Mouse (Mus musculus): ENCODE results near the gene Mrpl46. TPM values are rescaled to one million over a fixed set of nuclear protein-coding genes. Genes with fewer than 3 reads are reported as not detected.

Mrpl46 gene
- polyA plus RNA-seq, 1 experiment: 48.3 TPM

DNA sequence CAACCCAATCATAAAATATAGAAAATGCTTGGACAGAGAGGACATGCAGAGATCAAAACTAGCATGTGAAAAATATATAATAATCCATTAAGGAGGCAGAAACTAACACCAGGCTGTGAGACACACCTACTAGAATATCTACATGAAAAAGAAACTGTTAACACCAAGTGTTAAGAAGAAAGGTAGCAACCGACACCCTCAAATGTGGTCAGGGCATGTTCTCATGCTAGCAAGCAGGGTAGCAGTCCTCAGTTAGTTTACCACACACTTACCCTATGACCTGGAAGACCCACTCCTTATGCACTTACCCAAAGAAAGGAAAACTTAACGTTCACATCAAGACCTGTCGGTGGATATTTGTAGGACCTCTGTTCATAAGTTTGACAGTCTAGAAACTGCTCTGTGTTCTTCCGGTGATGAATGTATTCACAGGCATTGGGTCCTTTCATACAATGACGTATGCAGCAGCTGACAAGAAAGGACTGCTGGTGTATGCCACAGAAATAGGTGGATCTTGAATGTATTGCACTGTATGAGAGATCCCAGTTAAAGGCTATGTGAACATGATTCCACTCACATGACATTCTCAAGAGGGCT, 45.6 kb downstream of the Mrpl46 start, which contains the start of gene Ntrk3:
Gene Ntrk3 (minus strand): TSS at position 399 of the 597 bp plus-strand sequence.
- no peak for TF ChIP-seq CTCF (IDR thresholded peaks at IDR 0.05; ENCODE audit: borderline replicate concordance, insufficient read depth, low read depth, low read length)
- TF ChIP-seq POLR2A (IDR thresholded peaks at IDR 0.05; ENCODE audit: borderline replicate concordance, insufficient read depth, low read length): no peak
- WGBS: 87% methylated on average over 5 of the region's 5 CpGs
- Histone ChIP-seq H3K27me3 (ENCODE audit: control insufficient read depth, insufficient read depth, low read length) (no peaks in the 10 kb centered on the region), H3K4me3 (replicated peaks; ENCODE audit: insufficient read depth, low read depth, low read length) (no peak within 1 kb of the TSS), H3K27ac (ENCODE audit: insufficient read depth, low read length) (no peak within 1 kb of the TSS), H3K4me1 (ENCODE audit: control insufficient read depth, insufficient read depth, low read length) (no peaks in the 10 kb centered on the region)
- no peak for DNase-seq

DNA sequence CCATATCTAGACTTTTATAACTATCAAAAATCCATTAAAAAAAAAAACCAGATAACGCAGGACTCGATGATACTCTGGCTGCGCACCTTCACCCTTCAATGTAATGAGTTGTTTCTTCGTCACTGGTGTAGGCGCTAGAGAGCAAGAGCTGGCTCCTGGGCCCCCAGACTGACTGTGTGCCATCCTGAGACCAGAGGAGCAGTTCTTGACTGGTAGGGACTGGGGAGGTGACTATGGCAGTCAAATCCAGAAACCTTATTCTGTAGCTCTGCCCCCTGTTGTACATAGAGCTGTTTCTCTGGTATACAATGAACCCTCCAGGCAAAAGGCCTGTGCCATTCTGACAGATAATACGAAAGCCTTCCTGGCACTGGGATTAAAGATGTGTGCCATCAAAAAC, 46.1 kb downstream of the Mrpl46 start:
- DNase-seq: no peak
- Histone ChIP-seq H3K27ac (ENCODE audit: insufficient read depth, low read length) (no peak overlapping the region), H3K27me3 (ENCODE audit: control insufficient read depth, insufficient read depth, low read length) (no peaks in the 10 kb centered on the region), H3K4me3 (replicated peaks; ENCODE audit: insufficient read depth, low read depth, low read length) (no peak overlapping the region), H3K4me1 (ENCODE audit: control insufficient read depth, insufficient read depth, low read length) (no peaks in the 10 kb centered on the region)
- WGBS: 96% methylated on average over 6 of the region's 6 CpGs
- TF ChIP-seq POLR2A (IDR thresholded peaks at IDR 0.05; ENCODE audit: borderline replicate concordance, insufficient read depth, low read length) (no peak), CTCF (IDR thresholded peaks at IDR 0.05; ENCODE audit: borderline replicate concordance, insufficient read depth, low read depth, low read length) (no peak)

DNA sequence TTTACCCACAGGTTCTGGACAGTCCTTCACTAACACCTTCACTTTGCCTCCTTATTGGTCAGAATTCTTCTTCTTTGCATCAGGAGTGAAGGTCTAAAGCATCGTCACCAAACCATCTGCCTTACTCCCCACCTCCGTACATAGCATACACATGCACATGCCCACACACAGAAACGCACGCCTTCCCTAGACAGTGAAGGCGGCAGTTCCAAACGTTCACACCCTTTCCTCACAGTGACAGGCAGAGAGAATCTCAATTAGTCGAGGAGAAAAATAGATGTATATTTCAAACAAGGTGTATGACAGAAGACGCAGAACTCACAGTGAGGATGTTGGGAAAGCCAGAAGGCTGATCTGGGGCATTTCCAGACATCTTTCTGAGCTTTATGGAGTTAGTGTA, 51.9 kb downstream of the Mrpl46 start:
- H3K27ac ChIP-seq (ENCODE audit: insufficient read depth, low read length): no peak overlapping the region
- H3K4me1 ChIP-seq (ENCODE audit: control insufficient read depth, insufficient read depth, low read length): no peaks in the 10 kb centered on the region
- TF ChIP-seq POLR2A (IDR thresholded peaks at IDR 0.05; ENCODE audit: borderline replicate concordance, insufficient read depth, low read length): no peak
- no peak for TF ChIP-seq CTCF (IDR thresholded peaks at IDR 0.05; ENCODE audit: borderline replicate concordance, insufficient read depth, low read depth, low read length)
- H3K4me3 ChIP-seq (replicated peaks; ENCODE audit: insufficient read depth, low read depth, low read length): no peak overlapping the region
- H3K27me3 ChIP-seq (ENCODE audit: control insufficient read depth, insufficient read depth, low read length): no peaks in the 10 kb centered on the region
- 79% methylated on average over 8 of the region's 8 CpGs for WGBS
- DNase-seq: no peak

Other genes with a start within 250 kb of the Mrpl46 start
- gene Ntrk3, start 45.5 kb downstream of the Mrpl46 start, polyA plus RNA-seq (2012; rRNA removed): 91.5 and 109 TPM in 2 replicates
- 79.1 and 83.0 TPM in 2 replicates for gene Mrps11, start 412 bp downstream of the Mrpl46 start, polyA plus RNA-seq (2012; rRNA removed)
- gene Det1, start 63.7 kb upstream of the Mrpl46 start, polyA plus RNA-seq (2012; rRNA removed): 8.5 and 9.7 TPM in 2 replicates
- 23.7 and 27.2 TPM in 2 replicates for gene Aen, start 112.3 kb upstream of the Mrpl46 start, polyA plus RNA-seq (2012; rRNA removed)
- gene Isg20, start 129.9 kb upstream of the Mrpl46 start, polyA plus RNA-seq (2012; rRNA removed): 1.8 and 3.0 TPM in 2 replicates

All from cerebellum, adult 2 months (tissue).